Mouse (Mus musculus) left cerebral cortex, adult 2 months (tissue): ENCODE data around the gene Neurl1a. TPM values are rescaled to one million over a fixed set of nuclear protein-coding genes. Genes with fewer than 3 reads are reported as not detected.

ENCODE experiments used
- DNase-seq, 2 experiments: peaks; one replicate each; pipeline ENCODE4 v3.0.0; 2021 to 2022; ENCODE audit warnings: low spot score in 2 of 2, mixed read lengths in 1 of 2; ENCODE audit errors: extremely low spot score in 1 of 2
- H3K27ac ChIP-seq: fragments of 200-600 bp; 2 replicates; pipeline ENCODE4 v1.8.1; 2022
- H3K4me3 ChIP-seq: fragments of 200-600 bp; 2 replicates; pipeline ENCODE4 v1.8.1; 2022
- CTCF ChIP-seq: fragments of 200-600 bp; IDR thresholded peaks from 2 replicates; pipeline ENCODE4 v1.8.1; 2022; ENCODE audit warnings: antibody characterized with exemption, mild to moderate bottlenecking, moderate library complexity
- intact Hi-C: fragments of 180-260 bp; cut with DNase I; formaldehyde crosslinking; loops from one replicate; pipeline ENCODE4 v1.15.1; 2025
- total RNA-seq, 2 experiments: library from RNA; stranded (reverse); gene quantifications; 2 replicates each; pipeline ENCODE4 v1.2.3; 2021

Neurl1a gene
- total RNA-seq, 2 experiments from 2014 or later = 178 to 194 TPM

DNA sequence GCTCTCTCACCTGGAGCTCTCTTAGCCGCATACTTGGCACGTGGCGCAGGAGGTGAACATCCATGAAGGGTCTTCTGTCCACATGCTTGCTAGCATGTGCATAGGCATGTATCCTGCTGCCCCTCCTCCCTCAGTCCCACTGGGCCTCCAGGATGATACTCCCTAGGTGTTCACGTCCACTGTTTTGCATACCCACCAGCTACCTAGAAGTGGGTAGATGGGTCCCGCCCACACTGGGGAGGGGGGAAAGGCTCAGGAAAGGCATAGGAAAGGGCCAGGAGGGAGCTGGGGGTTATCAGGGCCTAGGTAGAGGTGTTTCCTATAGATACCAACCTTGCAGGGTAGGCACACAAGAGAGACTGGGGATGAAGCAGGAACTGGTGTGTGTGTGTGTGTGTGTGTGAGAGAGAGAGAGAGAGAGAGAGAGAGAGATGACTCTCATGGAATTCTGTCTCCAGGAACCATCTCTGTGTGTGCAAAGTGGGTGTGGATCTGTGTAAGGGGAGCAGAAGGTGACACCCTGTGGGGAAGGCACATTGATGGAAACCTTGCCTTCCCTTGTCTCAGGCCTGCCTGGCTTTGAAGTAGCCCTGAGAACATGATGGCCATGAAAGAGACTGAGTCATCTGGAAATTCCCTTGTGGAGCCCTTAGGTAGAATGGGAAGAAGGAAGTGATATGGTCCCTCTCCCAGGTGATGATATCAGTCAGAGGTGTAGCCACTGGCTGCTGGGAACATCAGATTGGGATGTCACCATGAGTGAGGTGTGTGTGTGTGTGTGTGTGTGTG lies 53.7 kb downstream of the Neurl1a start:
- intact Hi-C loops = no loop called here
- no peak for DNase-seq
- no peak overlapping the region for H3K27ac ChIP-seq
- TF ChIP-seq CTCF = no peak
- no peak overlapping the region for H3K4me3 ChIP-seq

DNA sequence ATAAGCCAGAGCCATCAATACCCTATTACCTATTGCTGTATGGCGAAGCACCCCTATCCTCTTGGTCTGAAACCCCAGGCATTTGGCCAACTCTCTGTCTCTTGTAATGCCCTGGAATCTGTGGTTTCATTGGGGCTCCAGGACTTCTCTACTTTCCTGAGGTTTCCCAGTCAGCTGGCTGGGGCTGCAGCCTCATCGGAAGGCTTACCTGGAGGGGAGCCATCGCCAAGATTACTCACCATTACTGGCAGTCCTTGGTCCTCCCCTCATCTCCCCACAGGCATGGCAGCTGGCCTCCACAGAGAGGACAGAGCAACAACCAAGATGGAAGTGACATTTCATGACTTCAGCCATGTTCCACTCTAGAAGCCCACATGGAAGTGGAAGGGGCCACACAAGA lies 54.5 kb downstream of the Neurl1a start:
- intact Hi-C loops = no loop called here
- no peak for TF ChIP-seq CTCF
- H3K27ac ChIP-seq = no peak overlapping the region
- no peak for DNase-seq
- H3K4me3 ChIP-seq = no peak overlapping the region

DNA sequence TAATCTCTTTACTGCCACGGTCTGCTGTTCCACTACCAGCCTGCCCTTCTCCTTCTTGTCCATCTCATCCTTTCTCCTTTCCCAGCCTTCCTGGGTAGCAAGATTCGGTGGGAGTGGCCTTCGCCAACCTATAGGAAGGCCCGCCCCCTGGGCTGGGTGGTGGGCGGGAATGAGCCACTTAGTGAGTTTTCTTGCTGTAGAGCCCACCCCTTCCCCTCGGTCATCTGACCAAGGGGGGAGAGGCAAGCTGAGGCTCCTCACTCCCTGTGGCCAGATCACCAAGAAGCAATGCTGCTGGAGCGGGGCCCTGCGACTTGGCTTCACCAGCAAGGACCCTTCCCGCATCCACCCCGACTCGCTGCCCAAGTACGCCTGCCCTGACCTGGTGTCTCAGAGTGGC lies 61.5 kb downstream of the Neurl1a start:
- no peak overlapping the region for H3K27ac ChIP-seq
- H3K4me3 ChIP-seq = no peak overlapping the region
- intact Hi-C loops = no loop called here
- no peak for DNase-seq
- no peak for TF ChIP-seq CTCF

DNA sequence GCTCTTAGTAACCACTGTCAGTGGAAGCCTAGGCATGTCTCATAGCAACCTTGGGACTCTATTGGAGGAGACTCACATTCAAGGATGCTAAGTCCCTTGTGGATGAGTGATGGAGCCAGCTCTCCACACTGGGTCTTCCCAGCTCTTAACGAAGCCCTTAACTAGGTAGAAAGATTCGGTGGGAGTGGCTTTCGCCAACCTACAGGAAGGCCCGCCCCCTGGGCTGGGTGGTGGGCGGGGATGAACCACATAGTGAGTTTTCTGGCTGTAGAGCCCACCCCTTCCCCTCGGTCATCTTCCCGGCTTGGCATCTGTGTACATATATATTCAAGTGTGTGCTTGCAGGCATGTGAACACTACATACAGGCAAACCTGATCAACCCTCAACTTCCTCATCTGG lies 62.3 kb downstream of the Neurl1a start:
- H3K27ac ChIP-seq = no peak overlapping the region
- DNase-seq = no peak
- H3K4me3 ChIP-seq = no peak overlapping the region
- intact Hi-C loops = no loop called here
- no peak for TF ChIP-seq CTCF

DNA sequence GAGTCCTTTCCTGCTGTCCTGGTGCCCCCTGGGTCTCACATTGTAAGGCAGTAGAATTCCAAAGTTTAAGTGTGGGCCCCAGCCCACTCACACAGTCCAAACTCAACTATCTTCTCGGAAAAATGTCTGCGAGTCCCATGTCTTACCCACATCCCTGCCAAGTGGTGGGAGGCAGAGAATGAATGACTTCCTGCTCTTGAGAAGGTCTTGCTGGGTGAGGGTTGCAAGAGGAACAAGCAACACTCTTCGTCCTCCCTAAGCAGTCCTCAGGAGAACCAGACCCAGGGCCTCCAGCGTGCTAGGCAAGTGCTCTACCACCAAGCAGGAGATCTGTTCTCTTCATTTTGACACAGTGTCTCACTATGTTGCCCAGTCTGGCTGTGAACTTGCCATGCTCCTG lies 63.6 kb downstream of the Neurl1a start:
- DNase-seq = no peak
- no peak overlapping the region for H3K4me3 ChIP-seq
- intact Hi-C loops = no loop called here
- no peak for TF ChIP-seq CTCF
- H3K27ac ChIP-seq = no peak overlapping the region

DNA sequence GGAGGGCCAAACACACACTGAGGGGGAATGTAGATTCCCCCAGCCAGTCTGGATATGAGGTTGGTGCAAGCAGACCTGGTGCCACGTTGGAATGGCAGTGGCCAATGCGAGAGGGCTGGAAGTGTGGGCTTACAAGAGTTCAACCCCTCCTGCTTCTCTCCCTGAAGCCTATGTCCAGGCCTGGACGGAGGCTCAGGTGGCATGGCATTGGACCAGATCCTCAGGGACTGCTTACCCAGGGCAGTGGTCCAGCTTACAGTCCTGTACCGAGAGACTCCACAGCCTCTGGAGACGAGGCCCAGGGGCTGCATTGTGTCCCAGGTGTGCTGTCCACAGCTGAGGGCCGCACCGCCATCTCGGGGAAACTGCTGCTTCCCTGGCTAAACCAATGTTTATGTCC lies 66.9 kb downstream of the Neurl1a start:
- intact Hi-C loops = no loop called here
- Histone ChIP-seq H3K4me3 (no peak overlapping the region), H3K27ac (no peak overlapping the region)
- DNase-seq = no peak
- no peak for TF ChIP-seq CTCF

DNA sequence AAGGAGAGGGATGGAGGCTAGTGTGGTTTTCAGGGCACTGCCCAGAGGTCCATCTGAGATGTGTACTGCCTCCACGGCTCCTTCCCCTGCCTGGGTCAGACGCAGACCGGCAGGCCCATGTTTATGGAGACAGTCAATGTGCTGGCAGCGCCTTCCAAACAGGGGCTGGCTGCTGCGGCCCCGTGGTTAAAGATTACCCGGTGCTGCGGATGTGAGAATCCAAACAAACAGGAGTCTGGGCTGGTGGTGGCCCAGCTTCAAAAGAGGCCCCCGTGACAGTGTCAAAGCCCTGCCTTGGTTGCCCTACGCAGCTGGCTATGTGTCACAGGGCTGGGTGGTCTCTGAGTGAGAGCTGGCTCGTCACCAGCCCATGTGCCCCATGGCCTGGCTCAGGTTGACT lies 69.2 kb downstream of the Neurl1a start:
- intact Hi-C loops = no loop called here
- DNase-seq = no peak
- Histone ChIP-seq H3K4me3 (no peak overlapping the region), H3K27ac (no peak overlapping the region)
- TF ChIP-seq CTCF = no peak

DNA sequence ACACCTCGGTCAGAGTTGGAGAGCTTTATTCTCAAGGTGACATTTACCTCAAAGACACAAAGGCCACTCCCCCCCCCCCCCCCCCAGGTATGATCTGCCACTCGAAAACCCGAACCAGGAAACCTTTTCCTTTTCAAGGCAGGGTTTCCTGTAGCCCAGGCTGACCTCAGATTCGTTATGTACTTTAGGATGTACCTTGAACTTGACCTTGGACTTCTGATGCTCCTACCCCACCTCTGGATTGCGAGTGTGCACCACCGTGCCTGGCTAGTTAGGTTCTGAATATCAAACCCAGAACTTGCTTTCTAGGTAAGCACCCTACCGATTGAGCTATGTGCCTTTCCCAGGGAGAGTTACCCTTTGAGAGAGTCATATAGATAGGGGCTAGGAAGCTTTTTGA lies 69.7 kb downstream of the Neurl1a start:
- Histone ChIP-seq H3K4me3 (no peak overlapping the region), H3K27ac (no peak overlapping the region)
- DNase-seq = no peak
- intact Hi-C loops = no loop called here
- no peak for TF ChIP-seq CTCF

DNA sequence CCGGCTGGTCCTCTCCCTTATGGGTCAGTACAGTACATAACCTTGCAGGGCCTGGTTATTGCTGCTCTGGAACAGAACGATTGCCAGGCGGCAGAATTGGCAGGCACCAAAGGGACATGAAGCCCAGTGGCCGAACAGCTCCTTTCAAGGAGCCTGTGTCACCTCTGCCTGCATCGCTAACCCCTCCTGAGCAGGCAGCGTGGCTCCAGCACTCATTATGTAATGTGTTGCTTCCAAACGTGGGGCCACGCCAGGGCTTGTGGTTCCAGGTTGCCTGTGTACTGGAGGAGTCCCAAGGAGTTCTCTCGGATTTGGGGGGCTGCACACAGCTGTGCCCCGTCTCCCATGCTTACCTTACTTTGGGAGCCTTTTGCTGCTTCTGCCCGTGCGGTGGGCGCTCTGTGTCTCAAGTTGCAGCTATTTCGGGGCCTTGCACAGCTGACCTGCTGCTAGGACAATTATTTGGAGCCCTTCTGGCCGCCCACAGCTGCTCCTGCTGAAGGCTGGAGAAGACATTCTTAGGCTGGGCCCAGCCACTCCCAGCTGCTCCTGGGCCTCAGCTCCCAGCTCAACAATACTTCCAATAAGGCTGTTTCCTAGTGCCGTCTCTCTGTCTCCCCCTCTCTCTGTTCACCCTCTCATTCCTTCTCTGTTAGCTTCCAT lies 70.4 kb downstream of the Neurl1a start:
- intact Hi-C loops = no loop called here

DNA sequence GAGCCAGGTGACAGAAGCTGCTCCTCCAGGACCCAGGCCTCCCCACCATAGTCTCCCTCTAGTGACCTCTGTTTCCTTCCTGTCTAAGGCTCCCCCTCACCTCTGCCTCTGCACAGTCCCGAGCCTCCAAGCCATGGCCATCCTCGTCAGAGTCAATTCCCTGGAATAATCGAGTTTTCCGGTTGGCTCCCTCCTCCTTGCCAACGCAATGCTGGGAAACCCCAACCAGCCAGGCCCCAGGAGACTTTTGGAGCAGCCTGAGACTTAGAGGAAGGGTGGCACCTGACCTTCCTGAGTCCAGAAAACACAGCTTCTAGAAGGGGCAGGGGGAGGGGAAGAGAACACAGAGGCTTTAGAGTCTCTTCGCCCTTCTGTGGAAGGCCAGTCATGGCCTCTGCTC lies 72.3 kb downstream of the Neurl1a start:
- no peak for DNase-seq
- Histone ChIP-seq H3K27ac (no peak overlapping the region), H3K4me3 (no peak overlapping the region)
- intact Hi-C loops = no loop called here
- TF ChIP-seq CTCF = no peak

More for the DNA sequence above, 70.4 kb downstream of the Neurl1a start:
- no peak overlapping the region for H3K4me3 ChIP-seq
- H3K27ac ChIP-seq = no peak overlapping the region
- TF ChIP-seq CTCF = no peak
- DNase-seq = no peak

DNA sequence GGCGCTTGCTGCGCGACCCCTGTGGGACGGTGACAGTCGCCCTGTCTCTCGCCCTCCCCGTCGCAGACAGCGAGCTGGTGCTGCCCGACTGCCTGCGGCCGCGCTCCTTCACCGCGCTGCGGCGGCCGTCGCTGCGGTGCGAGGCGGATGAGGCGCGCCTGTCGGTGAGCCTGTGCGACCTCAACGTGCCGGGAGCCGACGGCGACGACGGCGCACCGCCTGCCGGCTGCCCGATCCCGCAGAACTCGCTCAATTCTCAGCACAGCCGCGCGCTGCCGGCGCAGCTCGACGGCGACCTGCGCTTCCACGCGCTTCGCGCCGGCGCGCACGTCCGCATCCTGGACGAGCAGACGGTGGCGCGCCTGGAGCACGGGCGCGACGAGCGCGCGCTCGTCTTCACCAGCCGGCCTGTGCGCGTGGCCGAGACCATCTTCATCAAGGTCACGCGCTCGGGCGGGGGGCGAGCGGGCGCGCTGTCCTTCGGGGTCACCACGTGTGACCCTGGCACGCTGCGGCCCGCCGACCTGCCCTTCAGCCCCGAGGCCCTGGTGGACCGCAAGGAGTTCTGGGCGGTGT lies 74.5 kb downstream of the Neurl1a start:
- H3K27ac ChIP-seq = no peak overlapping the region
- peak overlapping the region; percentile 18 for H3K4me3 ChIP-seq
- no peak; the same call in 1 of the 2 replicates for TF ChIP-seq CTCF
- intact Hi-C loops = no loop called here
- DNase-seq = no peak

DNA sequence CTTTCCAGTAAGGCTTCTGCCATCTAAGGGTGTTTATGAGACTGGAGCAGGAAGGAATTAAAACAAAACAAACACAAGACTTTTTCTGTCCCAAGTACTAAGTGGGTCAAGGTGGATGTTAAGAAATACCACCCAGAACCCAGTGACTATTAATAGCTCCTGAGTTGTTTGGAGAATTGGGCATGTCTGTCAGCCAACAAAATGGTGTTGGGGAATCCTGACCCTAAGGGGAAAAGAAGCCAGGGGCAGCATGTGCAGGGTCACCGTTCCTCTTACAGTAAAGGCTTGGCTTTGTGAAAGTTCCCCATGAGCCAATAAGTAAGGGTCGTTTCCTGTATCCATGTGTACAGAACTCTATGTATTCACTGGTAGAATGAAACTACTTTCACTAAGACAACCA lies 76.4 kb downstream of the Neurl1a start:
- TF ChIP-seq CTCF = no peak
- H3K4me3 ChIP-seq = no peak overlapping the region
- no peak for DNase-seq
- no peak overlapping the region for H3K27ac ChIP-seq
- intact Hi-C loops = no loop called here
